Mouse (Mus musculus) midbrain, embryonic 12.5 days (tissue): ENCODE data around the gene Nprl3. TPM values are rescaled to one million over a fixed set of nuclear protein-coding genes. Genes with fewer than 3 reads are reported as not detected.

Experiments used
- ATAC-seq: fragments of 200-750 bp; cut with Nextera tagmentation; 2 replicates; pipeline ENCODE4 v1.8.0; 2017; ENCODE audit warnings: low read depth, moderate TSS enrichment, moderate library complexity; ENCODE audit not compliant: low FRiP score
- H3K27ac ChIP-seq: fragments of 300-500 bp; sonication (generic); replicated peaks from 2 replicates; pipeline ENCODE4 v1.5.1; 2016; ENCODE audit warnings: mild to moderate bottlenecking
- H3K27me3 ChIP-seq: fragments of 300-500 bp; sonication (generic); 2 replicates; pipeline ENCODE4 v1.6.1; 2016; ENCODE audit warnings: mild to moderate bottlenecking
- H3K36me3 ChIP-seq: fragments of 300-500 bp; sonication (generic); 2 replicates; pipeline ENCODE4 v1.6.1; 2016
- H3K4me1 ChIP-seq: fragments of 300-500 bp; sonication (generic); 2 replicates; pipeline ENCODE4 v1.6.1; 2016
- H3K4me2 ChIP-seq: fragments of 300-500 bp; sonication (generic); replicated peaks from 2 replicates; pipeline ENCODE4 v1.6.1; 2016; ENCODE audit warnings: mild to moderate bottlenecking, moderate library complexity
- H3K4me3 ChIP-seq: fragments of 300-500 bp; sonication (generic); 2 replicates; pipeline ENCODE4 v1.5.1; 2016; ENCODE audit warnings: mild to moderate bottlenecking
- H3K9ac ChIP-seq: fragments of 300-500 bp; sonication (generic); replicated peaks from 2 replicates; pipeline ENCODE4 v1.6.1; 2016; ENCODE audit warnings: mild to moderate bottlenecking, moderate library complexity
- H3K9me3 ChIP-seq: fragments of 300-500 bp; sonication (generic); 2 replicates; pipeline ENCODE4 v1.6.1; 2016; ENCODE audit warnings: mild to moderate bottlenecking
- WGBS: fragments of 180-500 bp; shearing (Covaris S2); methylation state at CpG from one replicate; pipeline ENCODE4 v1.1.7; 2016; 5-methylcytosine and 5-hydroxymethylcytosine counted together
- polyA plus RNA-seq: library from polyadenylated mRNA; unstranded; fragments of >200 nt; fragmentation: Nextera tagmentation; extraction: Ambion mirVana; gene quantifications from 2 replicates; pipeline ENCODE4 v1.2.1, GENCODE M21; 2016

Nprl3 gene
- polyA plus RNA-seq, 1 experiment from 2014 or later, result 44.7 TPM

- Histone ChIP-seq H3K36me3 (no peaks in the 10 kb centered on the region), H3K9ac (no peak overlapping the region), H3K9me3 (no peaks in the 10 kb centered on the region), H3K4me1 (no peaks in the 10 kb centered on the region), H3K27me3 (no peaks in the 10 kb centered on the region; the same call in 1 of the 2 replicates), H3K4me3 (no peak overlapping the region), H3K4me2 (no peak overlapping the region), H3K27ac (no peak overlapping the region)
- 49% methylated on average over 25 of the region's 25 CpGs for WGBS
- no peak; the same call in 1 of the 2 replicates for ATAC-seq
Measured at GRCm38 (mm10) chr11:32181973-32182868, 85.3 kb downstream of the Nprl3 start.

- Histone ChIP-seq H3K4me1 (no peaks in the 10 kb centered on the region), H3K27me3 (no peaks in the 10 kb centered on the region; the same call in 1 of the 2 replicates), H3K27ac (no peak overlapping the region), H3K9me3 (no peaks in the 10 kb centered on the region), H3K4me2 (no peak overlapping the region), H3K36me3 (no peaks in the 10 kb centered on the region), H3K4me3 (no peak overlapping the region), H3K9ac (no peak overlapping the region)
- no peak for ATAC-seq
- 88% methylated on average over 4 of the region's 4 CpGs for WGBS
Measured at GRCm38 (mm10) chr11:32181246-32181645, 86.3 kb downstream of the Nprl3 start.

- 86% methylated on average over 1 of the region's 1 CpGs for WGBS
- Histone ChIP-seq H3K4me2 (no peak overlapping the region), H3K36me3 (no peaks in the 10 kb centered on the region), H3K9me3 (no peaks in the 10 kb centered on the region), H3K27me3 (no peaks in the 10 kb centered on the region; the same call in 1 of the 2 replicates), H3K4me3 (no peak overlapping the region), H3K27ac (no peak overlapping the region), H3K4me1 (no peaks in the 10 kb centered on the region), H3K9ac (no peak overlapping the region)
- ATAC-seq, result no peak
Measured at GRCm38 (mm10) chr11:32178506-32178905, 89.0 kb downstream of the Nprl3 start.

Other genes starting within 250 kb of the Nprl3 start
- not detected in 2 replicates for gene Il9r, start 67.4 kb downstream of the Nprl3 start, polyA plus RNA-seq
- 53.3 and 66.7 TPM in 2 replicates for gene Snrnp25, start 62.3 kb downstream of the Nprl3 start, polyA plus RNA-seq
- 19.1 and 23.5 TPM in 2 replicates for gene Rhbdf1, start 45.4 kb downstream of the Nprl3 start, polyA plus RNA-seq
- gene Mpg, start 41.2 kb downstream of the Nprl3 start, polyA plus RNA-seq, result 26.6 and 30.6 TPM in 2 replicates
- gene Hba-x, start 8.7 kb upstream of the Nprl3 start, polyA plus RNA-seq, result 1,559 and 1,723 TPM in 2 replicates
- 2,872 and 3,406 TPM in 2 replicates for gene Hba-a1, start 15.8 kb upstream of the Nprl3 start, polyA plus RNA-seq
- gene Hbq1b, start 19.3 kb upstream of the Nprl3 start, polyA plus RNA-seq, result 3.4 and 4.3 TPM in 2 replicates
- gene Hba-a2, start 28.8 kb upstream of the Nprl3 start, polyA plus RNA-seq, result 6,134 and 7,278 TPM in 2 replicates
- gene Hbq1a, start 32.4 kb upstream of the Nprl3 start, polyA plus RNA-seq, result 0.75 and 0.92 TPM in 2 replicates
- gene Sh3pxd2b, start 80.1 kb upstream of the Nprl3 start, polyA plus RNA-seq, result 30.0 and 30.7 TPM in 2 replicates
- gene Ubtd2, start 187.7 kb upstream of the Nprl3 start, polyA plus RNA-seq, result 66.3 and 67.2 TPM in 2 replicates